Mouse (Mus musculus) activated CD4-positive, CD25-positive, alpha-beta regulatory T cell, adult 4 months (primary cell): Measurements from ENCODE around the gene Dlg4. TPM values are rescaled to one million over a fixed set of nuclear protein-coding genes. Genes with fewer than 3 reads are reported as not detected.
A peak's percentile ranks its signal among the peaks of the same experiment; 100 is the strongest.
"Not testable (repeated sequence)": the region's sequence is repeated elsewhere in the genome, so short reads cannot be mapped to it uniquely, and the experiment has no call there.

ENCODE experiments used
- ATAC-seq: one replicate; pipeline ENCODE4 v1.8.0; 2017
- polyA plus RNA-seq, 2 experiments: library from polyadenylated mRNA; unstranded; fragments of 100-300 nt; shearing (Covaris generic); gene quantifications; one replicate each; pipeline ENCODE4 v1.2.1; 2017

Dlg4 gene
- polyA plus RNA-seq, 2 experiments from 2014 or later = 9.7 to 11.6 TPM

- ATAC-seq = no peak
Measured at GRCm38 (mm10) chr11:69996161-69997061, 20.3 kb upstream of the Dlg4 start.

- ATAC-seq = peak; percentile 13
Measured at GRCm38 (mm10) chr11:69997070-69997509, 19.7 kb upstream of the Dlg4 start.

GRCm38 (mm10) chr11:69998567-69999491, 17.9 kb upstream of the Dlg4 start:
- ATAC-seq = no peak

- no peak for ATAC-seq
Measured at GRCm38 (mm10) chr11:69999666-70000065, 17.1 kb upstream of the Dlg4 start.

GRCm38 (mm10) chr11:70000396-70000898, 16.3 kb upstream of the Dlg4 start, which contains the start of gene Dvl2:
Dvl2 (plus strand) TSS chr11:70000595.
- ATAC-seq = peak; percentile 49

GRCm38 (mm10) chr11:70001159-70001558, 15.6 kb upstream of the Dlg4 start:
- ATAC-seq = no peak

GRCm38 (mm10) chr11:70001865-70002264, 14.9 kb upstream of the Dlg4 start:
- ATAC-seq = no peak

GRCm38 (mm10) chr11:70002471-70002870, 14.3 kb upstream of the Dlg4 start:
- ATAC-seq = no peak

GRCm38 (mm10) chr11:70005521-70005920, 11.2 kb upstream of the Dlg4 start:
- ATAC-seq = peak; percentile 37

GRCm38 (mm10) chr11:70010033-70010432, 6.7 kb upstream of the Dlg4 start:
- ATAC-seq = no peak

- no peak for ATAC-seq
Measured at GRCm38 (mm10) chr11:70010548-70010947, 6.2 kb upstream of the Dlg4 start.

- no peak for ATAC-seq
Measured at GRCm38 (mm10) chr11:70010961-70011360, 5.8 kb upstream of the Dlg4 start.

- no peak for ATAC-seq
Measured at GRCm38 (mm10) chr11:70012931-70013330, 3.8 kb upstream of the Dlg4 start.

- no peak for ATAC-seq
Measured at GRCm38 (mm10) chr11:70013408-70013807, 3.3 kb upstream of the Dlg4 start.

GRCm38 (mm10) chr11:70014051-70014450, 2.7 kb upstream of the Dlg4 start:
- ATAC-seq = no peak

GRCm38 (mm10) chr11:70014880-70015558, 1.7 kb upstream of the Dlg4 start, which contains the start of gene Acadvl:
Acadvl (minus strand) TSS chr11:70015411.
- ATAC-seq = peak; percentile 67

GRCm38 (mm10) chr11:70015677-70016076, 1.1 kb upstream of the Dlg4 start:
- no peak for ATAC-seq

GRCm38 (mm10) chr11:70016177-70016576, 565 bp upstream of the Dlg4 start:
- not testable (repeated sequence) for ATAC-seq

- ATAC-seq = no peak
Measured at GRCm38 (mm10) chr11:70017199-70017767, 541 bp downstream of the Dlg4 start.

- no peak for ATAC-seq
Measured at GRCm38 (mm10) chr11:70018131-70018990, 1.6 kb downstream of the Dlg4 start.

- ATAC-seq = no peak
Measured at GRCm38 (mm10) chr11:70019495-70020021, 2.8 kb downstream of the Dlg4 start.
